Comparison of ENCODE assay signal across 9 mouse cellular contexts in the genomic region with DNA sequence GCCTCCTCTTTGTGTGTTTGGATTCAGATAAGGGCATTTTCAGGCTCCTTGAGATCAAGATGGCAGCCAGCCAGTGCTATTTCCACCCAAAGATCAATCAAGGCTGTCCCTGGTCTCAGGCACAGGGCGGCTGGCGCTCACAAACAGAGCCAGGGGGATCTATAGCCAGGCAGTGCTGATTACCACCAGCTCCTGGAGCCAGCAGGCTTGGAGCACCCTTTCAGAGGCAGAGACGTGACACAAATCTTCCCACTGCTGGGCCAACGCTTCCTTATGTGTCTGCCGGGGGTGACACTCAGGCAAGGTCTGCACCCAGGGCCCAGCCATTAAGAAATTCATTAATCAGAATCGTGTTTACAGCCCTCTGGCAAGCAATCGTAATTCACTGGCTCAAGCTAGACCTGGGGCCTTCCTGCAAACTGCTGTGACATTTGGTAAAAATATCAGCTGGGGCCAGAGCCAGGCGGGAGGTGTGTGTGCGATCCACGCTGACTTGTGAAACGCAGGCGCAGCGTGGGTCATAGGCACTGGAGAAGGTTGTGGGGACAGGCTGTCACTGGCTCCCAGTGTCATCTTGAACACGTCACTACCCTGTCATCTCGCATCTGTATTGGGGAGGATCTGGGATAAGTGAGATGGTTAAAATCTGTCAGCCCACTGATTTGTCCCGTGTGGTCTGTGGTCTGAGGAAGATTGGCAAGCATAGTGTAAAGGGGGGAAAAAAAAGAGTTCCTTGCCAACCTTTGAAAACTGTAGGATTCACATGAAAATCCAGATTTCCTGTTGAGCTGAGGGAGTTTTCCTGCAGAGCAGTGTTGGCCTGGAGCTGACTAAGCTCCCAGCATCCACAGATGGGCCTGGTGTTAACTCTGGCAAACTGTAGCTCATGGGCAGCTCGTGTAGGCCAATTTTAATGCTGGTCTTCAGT. TPM values are rescaled to one million over a fixed set of nuclear protein-coding genes. Genes with fewer than 3 reads are reported as not detected.
DNase-seq lines count a peak whose midpoint lies in the region; ATAC-seq lines count a peak whose summit lies in the region.
"Had no signal": no experiment of that assay in that cellular context is flagged by ENCODE, and none has a peak within 500 bp of the region (broad histone marks: within the 10 kb centered on the region; RNA-seq: fewer than 3 reads in every experiment).

No protein-coding gene starts in this region.

- peak overlapping the region; percentile 48 for H3K27ac ChIP-seq in embryonic facial prominence, embryonic 12.5 days
- H3K27ac ChIP-seq in heart, embryonic 15.5 days = peak overlapping the region; percentile 61
- peak overlapping the region; percentile 39; the same call in 1 of the 2 replicates for H3K27ac ChIP-seq in midbrain, embryonic 13.5 days
- H3K27ac ChIP-seq: liver, embryonic 13.5 days had no signal

- no peak overlapping the region for H3K4me3 ChIP-seq in embryonic facial prominence, embryonic 12.5 days
- no peak overlapping the region for H3K4me3 ChIP-seq in heart, embryonic 15.5 days
- no peak overlapping the region for H3K4me3 ChIP-seq in midbrain, embryonic 13.5 days (replicated peaks)
- H3K4me3 ChIP-seq: liver, embryonic 13.5 days had no signal

- H3K9ac ChIP-seq in embryonic facial prominence, embryonic 12.5 days = no peak overlapping the region
- H3K9ac ChIP-seq in heart, embryonic 15.5 days = no peak overlapping the region
- H3K9ac ChIP-seq in midbrain, embryonic 13.5 days (replicated peaks) = 0 out of 2 replicates have a peak overlapping the region, but pooled peaks have one; percentile 14
- H3K9ac ChIP-seq: liver, embryonic 13.5 days had no signal

- H3K4me2 ChIP-seq in embryonic facial prominence, embryonic 12.5 days (replicated peaks) = no peak overlapping the region
- H3K4me2 ChIP-seq in heart, embryonic 15.5 days = no peak overlapping the region
- H3K4me2 ChIP-seq in midbrain, embryonic 13.5 days (replicated peaks) = no peak overlapping the region
- H3K4me2 ChIP-seq: liver, embryonic 13.5 days had no signal

- peaks cover 32% of the 10 kb centered on the region for H3K4me1 ChIP-seq in embryonic facial prominence, embryonic 12.5 days
- H3K4me1 ChIP-seq in heart, embryonic 15.5 days (replicated peaks) = peaks cover 28% of the 10 kb centered on the region
- peaks cover 72% of the 10 kb centered on the region for H3K4me1 ChIP-seq in midbrain, embryonic 13.5 days (replicated peaks)

- DNase-seq in adrenal gland, postnatal 10 days = peak; percentile 73
- peak; percentile 76 for DNase-seq in kidney, postnatal 10 days
- no peak for DNase-seq in embryo, embryonic 9.5 days (ENCODE audit: extremely low spot score)
- DNase-seq in layer of hippocampus, adult 18-20 months (ENCODE audit: low spot score in 2 of 2) = no peak
- DNase-seq: liver, embryonic 13.5 days had no signal

- H3K9me3 ChIP-seq in embryonic facial prominence, embryonic 12.5 days = no peaks in the 10 kb centered on the region
- peaks cover 5% of the 10 kb centered on the region; the same call in 1 of the 2 replicates for H3K9me3 ChIP-seq in heart, embryonic 15.5 days (replicated peaks)
- H3K9me3 ChIP-seq in midbrain, embryonic 13.5 days = no peaks in the 10 kb centered on the region
- H3K9me3 ChIP-seq: liver, embryonic 13.5 days had no signal

- 0 out of 2 replicates have a peak, but pooled peaks cover 3% of the 10 kb centered on the region for H3K27me3 ChIP-seq in embryonic facial prominence, embryonic 12.5 days
- peaks cover 100% of the 10 kb centered on the region for H3K27me3 ChIP-seq in heart, embryonic 15.5 days
- peaks cover 27% of the 10 kb centered on the region; the same call in 1 of the 2 replicates for H3K27me3 ChIP-seq in midbrain, embryonic 13.5 days

- no peak for ATAC-seq in embryonic facial prominence, embryonic 12.5 days (ENCODE audit: insufficient number of reproducible peaks, insufficient read depth, low FRiP score, low TSS enrichment)
- ATAC-seq in heart, embryonic 15.5 days (replicated peaks; ENCODE audit: insufficient number of reproducible peaks, insufficient read depth, low FRiP score, low read depth) = peak; percentile 74
- no peak; the same call in 1 of the 2 replicates for ATAC-seq in midbrain, embryonic 13.5 days
- no peak for ATAC-seq in granulocyte monocyte progenitor cell, adult 5-6 weeks (replicated peaks; ENCODE audit: poor library complexity, severe bottlenecking)

- 57% methylated on average over 17 of the region's 17 CpGs for WGBS in embryonic facial prominence, embryonic 12.5 days
- WGBS in heart, embryonic 15.5 days = 27% methylated on average over 17 of the region's 17 CpGs
- whole genome bisulfite sequencing in midbrain, embryonic 13.5 days = 59% methylated on average over 17 of the region's 17 CpGs

- H3K36me3 ChIP-seq in embryonic facial prominence, embryonic 12.5 days = no peaks in the 10 kb centered on the region
- no peaks in the 10 kb centered on the region for H3K36me3 ChIP-seq in heart, embryonic 15.5 days
- H3K36me3 ChIP-seq in midbrain, embryonic 13.5 days = no peaks in the 10 kb centered on the region
- H3K36me3 ChIP-seq: liver, embryonic 13.5 days had no signal

RNA-seq across cellular contexts. Expression of gene Tle3, which starts 56.5 kb away (rescaled TPM):
- total RNA-seq in adrenal gland, postnatal 10 days (2021) = 10 to 100 TPM; 82.4 to 92.7 TPM
- 51.8 and 58.3 TPM in 2 replicates for polyA plus RNA-seq in embryonic facial prominence, embryonic 12.5 days (2016; fragmentation: Nextera tagmentation; extraction: Ambion mirVana)
- 7.3 and 14.3 TPM in 2 replicates for polyA plus RNA-seq in heart, embryonic 15.5 days (2015; fragmentation: Nextera tagmentation; extraction: Ambion mirVana)
- polyA plus RNA-seq in midbrain, embryonic 13.5 days (2015; fragmentation: Nextera tagmentation; extraction: Ambion mirVana) = 40.7 and 50.8 TPM in 2 replicates
- 83.8 and 91.4 TPM in 2 replicates for total RNA-seq in granulocyte monocyte progenitor cell, adult 5-6 weeks (2014; fragmentation: Nextera tagmentation)
- 34.6 and 40.9 TPM in 2 replicates for total RNA-seq in granulocyte monocyte progenitor cell, adult 5-6 weeks (2017)
- total RNA-seq in layer of hippocampus, adult 18-20 months (2021) = 10 to 100 TPM; 58.1 to 59.7 TPM

Comparison
In these comparisons a context has a peak if more than half of its experiments do, and no peak if none do; other contexts are left out.
1. DNase-seq: peak in adrenal gland, postnatal 10 days (single experiment) and kidney, postnatal 10 days (single experiment); none in embryo, embryonic 9.5 days (single experiment) and layer of hippocampus, adult 18-20 months (0 of 2).
2. Peak in every context shown above with its lines, with median percentiles within 50 percentile points of each other: H3K27ac ChIP-seq.